Mouse (Mus musculus) thymus, postnatal 25 days (tissue): ENCODE measurements around the gene Bckdk.
"Not testable (repeated sequence)": the region's sequence is repeated elsewhere in the genome, so short reads cannot be mapped to it uniquely, and the experiment has no call there.

Experiments
- DNase-seq: peaks from one replicate; pipeline ENCODE4 v3.0.0; 2022

The Bckdk gene

GRCm38 (mm10) chr7:127931351-127932135 lies 27.7 kb downstream of the Bckdk start:
- no peak for DNase-seq

DNA sequence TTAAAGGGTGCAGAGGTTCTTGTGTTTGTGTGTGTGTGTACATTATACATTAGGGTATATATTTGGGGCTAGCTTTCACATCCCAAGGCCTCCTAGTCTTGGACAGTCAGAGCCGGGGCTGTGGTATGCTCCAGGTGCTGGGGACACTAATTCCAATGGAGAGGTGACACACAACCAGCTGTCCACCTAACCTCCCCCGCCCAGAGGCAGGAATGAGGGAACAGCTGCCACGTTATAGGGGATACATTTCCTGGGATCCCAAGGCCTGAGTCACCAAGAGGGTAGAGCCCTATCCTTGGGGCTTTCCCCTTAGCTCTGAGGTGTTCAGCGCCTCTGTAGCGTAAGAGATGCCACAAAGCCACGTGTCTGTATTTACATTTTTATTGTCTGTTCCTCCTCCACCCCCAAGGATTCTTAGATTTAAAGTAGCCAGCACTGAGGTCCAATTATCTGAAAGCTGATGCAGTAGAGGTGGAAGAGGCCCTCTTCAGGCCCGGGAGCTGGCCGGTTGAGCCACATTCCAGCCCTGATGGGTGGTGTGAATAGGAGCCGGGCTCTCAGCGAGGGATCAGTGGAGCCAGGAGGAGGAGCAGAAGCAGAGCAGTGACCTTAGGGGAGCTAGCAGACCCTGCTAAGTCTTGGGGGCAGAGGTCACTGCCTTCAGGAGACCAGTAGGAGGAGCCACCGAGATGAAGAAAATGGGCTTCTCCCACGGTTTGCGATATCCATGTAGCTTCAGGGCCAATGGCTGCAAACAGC lies 28.6 kb downstream of the Bckdk start:
- no peak for DNase-seq

GRCm38 (mm10) chr7:127934075-127934474 lies 30.2 kb downstream of the Bckdk start:
- no peak for DNase-seq

DNA sequence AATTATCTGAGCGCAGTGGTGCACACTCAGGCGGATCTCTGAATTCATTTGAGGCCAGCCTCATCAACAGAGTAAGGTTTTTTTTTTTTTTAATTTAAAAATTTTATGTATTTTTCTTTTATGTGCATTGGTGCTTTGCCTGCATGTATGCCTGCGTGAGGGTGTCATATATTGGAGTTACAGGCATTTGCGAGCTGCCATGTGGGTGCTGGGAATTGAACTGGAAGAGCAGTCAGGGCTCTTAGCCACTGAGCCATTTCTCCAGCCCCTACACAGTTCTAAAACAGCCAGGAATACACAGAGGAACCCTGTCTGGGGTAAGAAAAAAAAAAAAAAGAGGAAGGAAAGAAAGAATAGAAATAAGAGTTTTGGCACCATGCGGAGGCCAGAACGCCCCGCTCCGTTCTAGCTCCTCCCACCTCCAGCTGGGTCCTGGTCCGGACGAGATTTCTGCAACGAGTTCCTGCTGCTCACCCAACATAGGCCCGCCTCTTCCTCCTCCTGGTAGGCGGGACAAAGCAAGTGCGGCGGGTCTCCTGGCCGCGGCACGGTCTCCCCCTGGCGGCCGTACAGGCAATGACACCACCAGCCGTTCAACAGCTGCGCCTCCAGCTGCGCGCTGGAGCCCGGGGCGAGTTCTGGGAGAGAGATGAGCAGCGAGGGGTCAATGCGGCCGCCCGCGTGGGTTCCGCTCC lies 31.3 kb downstream of the Bckdk start:
- peak; percentile 97 for DNase-seq

DNA sequence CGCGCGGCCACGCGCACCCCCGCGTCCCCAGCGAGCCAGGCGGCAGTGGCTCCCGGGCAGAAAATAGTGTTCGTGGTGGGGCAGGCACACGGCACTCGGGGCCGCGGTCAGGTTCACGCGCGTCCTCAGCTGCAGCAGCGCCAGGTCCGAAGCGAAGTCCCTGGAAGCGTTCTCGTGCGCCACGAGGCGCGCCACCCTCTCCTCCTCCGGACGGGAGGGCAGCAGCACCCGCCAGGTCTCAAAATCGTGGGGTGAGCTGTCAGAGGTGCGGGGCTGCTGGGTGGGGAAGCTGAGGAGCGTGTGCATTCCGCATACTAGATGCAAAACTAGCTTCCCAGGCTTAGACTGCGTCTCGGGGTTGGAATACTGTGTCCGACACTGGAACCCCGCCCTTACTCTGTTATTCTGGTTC lies 31.9 kb downstream of the Bckdk start:
- no peak for DNase-seq

- DNase-seq, result no peak
Observed at GRCm38 (mm10) chr7:127936216-127936884, 32.5 kb downstream of the Bckdk start.

- DNase-seq, result not testable (repeated sequence)
Observed at GRCm38 (mm10) chr7:127942097-127942496, 38.2 kb downstream of the Bckdk start.

- DNase-seq, result no peak
Observed at GRCm38 (mm10) chr7:127944614-127945013, 40.7 kb downstream of the Bckdk start.

GRCm38 (mm10) chr7:127946470-127947023 lies 42.7 kb downstream of the Bckdk start, which contains the start of gene Prss36:
TSS of gene Prss36 (minus strand) at chr7:127946725.
- DNase-seq, result no peak

GRCm38 (mm10) chr7:127952864-127953581 lies 49.1 kb downstream of the Bckdk start:
- DNase-seq, result peak; percentile 42

- DNase-seq, result no peak
Observed at GRCm38 (mm10) chr7:127959364-127959763, 55.5 kb downstream of the Bckdk start.
